ENCODE assay signal across 21 mouse cellular contexts in genomic region chr12:87424516-87424915, GRCm38 (mm10). TPM values are rescaled to one million over a fixed set of nuclear protein-coding genes. Genes with fewer than 3 reads are reported as not detected.
A peak's percentile ranks its signal among the peaks of the same experiment; 100 is the strongest.
DNase-seq lines count a peak whose midpoint lies in the region; ATAC-seq and TF ChIP-seq lines count a peak whose summit lies in the region.
"Had no signal": no experiment of that assay in that cellular context is flagged by ENCODE, and none has a peak within 500 bp of the region (broad histone marks: within the 10 kb centered on the region; RNA-seq: fewer than 3 reads in every experiment).

No protein-coding gene starts in this region.

- H3K27me3 ChIP-seq in hindbrain, embryonic 12.5 days: no peaks in the 10 kb centered on the region
- no peaks in the 10 kb centered on the region for H3K27me3 ChIP-seq in hindbrain, embryonic 16.5 days (replicated peaks; ENCODE audit: control insufficient read depth, insufficient read depth, low read length)
- H3K27me3 ChIP-seq in midbrain, embryonic 13.5 days: no peaks in the 10 kb centered on the region
- H3K27me3 ChIP-seq in midbrain, postnatal 0 days (ENCODE audit: insufficient read depth, low read length): no peaks in the 10 kb centered on the region
- H3K27me3 ChIP-seq: embryonic facial prominence, embryonic 15.5 days; forebrain, embryonic 15.5 days had no signal

- WGBS in hindbrain, embryonic 12.5 days: 32% methylated on average over 3 of the region's 3 CpGs
- 30% methylated on average over 3 of the region's 3 CpGs for WGBS in hindbrain, embryonic 16.5 days
- 17% methylated on average over 3 of the region's 3 CpGs for WGBS in midbrain, embryonic 13.5 days
- WGBS in midbrain, postnatal 0 days: 17% methylated on average over 3 of the region's 3 CpGs

- H3K4me2 ChIP-seq in hindbrain, embryonic 12.5 days (replicated peaks): no peak overlapping the region
- no peak overlapping the region for H3K4me2 ChIP-seq in hindbrain, embryonic 16.5 days (ENCODE audit: low read length)
- H3K4me2 ChIP-seq in midbrain, embryonic 13.5 days (replicated peaks): no peak overlapping the region
- H3K4me2 ChIP-seq in midbrain, postnatal 0 days (ENCODE audit: low read depth, low read length, poor library complexity, severe bottlenecking): no peak overlapping the region
- H3K4me2 ChIP-seq: embryonic facial prominence, embryonic 15.5 days; forebrain, embryonic 15.5 days had no signal

- H3K36me3 ChIP-seq in hindbrain, embryonic 12.5 days: peaks cover 43% of the 10 kb centered on the region
- H3K36me3 ChIP-seq in hindbrain, embryonic 16.5 days (ENCODE audit: control insufficient read depth, insufficient read depth, low read length): peaks cover 26% of the 10 kb centered on the region
- peaks cover 45% of the 10 kb centered on the region for H3K36me3 ChIP-seq in midbrain, embryonic 13.5 days
- peaks cover 29% of the 10 kb centered on the region for H3K36me3 ChIP-seq in midbrain, postnatal 0 days (ENCODE audit: insufficient read depth, low read length)

- no peak for TF ChIP-seq POLR2A in brain, embryonic 14.5 days (IDR thresholded peaks at IDR 0.05; ENCODE audit: borderline replicate concordance, extremely low read depth, insufficient read depth, insufficient read length, poor library complexity, severe bottlenecking)

- no peak for DNase-seq in midbrain, postnatal 0 days (ENCODE audit: low spot score)
- peak; percentile 14 for DNase-seq in brain, embryonic 14.5 days (ENCODE audit: low read depth)
- DNase-seq in left cerebral cortex, postnatal 36 days (ENCODE audit: low spot score in 2 of 2): no peak
- DNase-seq in thymus, postnatal 25 days: no peak
- DNase-seq: adrenal gland, adult 8-10 months; adrenal gland, postnatal 36 days; cerebellum, adult 11 months; cerebellum, adult 8-10 months; cerebellum, postnatal 14 days; embryo, embryonic 11 days; gastrocnemius, postnatal 10 days; heart, adult 18-20 months; heart, postnatal 10 days; heart, postnatal 4 days had no signal

- H3K27ac ChIP-seq in hindbrain, embryonic 12.5 days: peak overlapping the region; percentile 52
- no peak overlapping the region for H3K27ac ChIP-seq in hindbrain, embryonic 16.5 days (ENCODE audit: low read depth, low read length)
- H3K27ac ChIP-seq in midbrain, embryonic 13.5 days: peak overlapping the region; percentile 54
- no peak overlapping the region for H3K27ac ChIP-seq in midbrain, postnatal 0 days (ENCODE audit: low read depth, low read length)
- H3K27ac ChIP-seq: embryonic facial prominence, embryonic 15.5 days; forebrain, embryonic 15.5 days; heart, embryonic 10.5 days had no signal

- no peak for ATAC-seq in hindbrain, embryonic 12.5 days (ENCODE audit: low FRiP score)
- ATAC-seq in hindbrain, embryonic 16.5 days: no peak
- peak; percentile 70 for ATAC-seq in midbrain, embryonic 13.5 days
- no peak for ATAC-seq in midbrain, postnatal 0 days (ENCODE audit: low FRiP score)
- ATAC-seq: forebrain, embryonic 15.5 days had no signal

- no peak for TF ChIP-seq CTCF in midbrain, postnatal 0 days (IDR thresholded peaks at IDR 0.05)
- no peak for TF ChIP-seq CTCF in brain, embryonic 14.5 days (IDR thresholded peaks at IDR 0.05; ENCODE audit: borderline replicate concordance, extremely low read depth, insufficient read depth, insufficient read length)

- H3K4me1 ChIP-seq in hindbrain, embryonic 12.5 days: peaks cover 11% of the 10 kb centered on the region
- peaks cover 1% of the 10 kb centered on the region for H3K4me1 ChIP-seq in hindbrain, embryonic 16.5 days (ENCODE audit: control insufficient read depth, insufficient read depth, low read depth, low read length)
- H3K4me1 ChIP-seq in midbrain, embryonic 13.5 days (replicated peaks): peaks cover 16% of the 10 kb centered on the region
- 0 out of 2 replicates have a peak, but pooled peaks cover 2% of the 10 kb centered on the region for H3K4me1 ChIP-seq in midbrain, postnatal 0 days (ENCODE audit: insufficient read depth, low read length)
- H3K4me1 ChIP-seq: embryonic facial prominence, embryonic 15.5 days; forebrain, embryonic 15.5 days had no signal

- no peak overlapping the region for H3K9ac ChIP-seq in hindbrain, embryonic 12.5 days
- H3K9ac ChIP-seq in hindbrain, embryonic 16.5 days (ENCODE audit: low read depth, low read length): no peak overlapping the region
- no peak overlapping the region for H3K9ac ChIP-seq in midbrain, embryonic 13.5 days (replicated peaks)
- no peak overlapping the region for H3K9ac ChIP-seq in midbrain, postnatal 0 days (replicated peaks; ENCODE audit: low read length, poor library complexity, severe bottlenecking)
- H3K9ac ChIP-seq: embryonic facial prominence, embryonic 15.5 days; forebrain, embryonic 15.5 days had no signal

- H3K4me3 ChIP-seq in hindbrain, embryonic 12.5 days: no peak overlapping the region
- H3K4me3 ChIP-seq in hindbrain, embryonic 16.5 days (ENCODE audit: low read length): no peak overlapping the region
- no peak overlapping the region for H3K4me3 ChIP-seq in midbrain, embryonic 13.5 days (replicated peaks)
- H3K4me3 ChIP-seq in midbrain, postnatal 0 days (ENCODE audit: low read depth, low read length): no peak overlapping the region
- H3K4me3 ChIP-seq: embryonic facial prominence, embryonic 15.5 days; erythroblast, embryonic 14.5 days; forebrain, embryonic 15.5 days; heart, embryonic 10.5 days had no signal

- intact Hi-C loops in left cerebral cortex, postnatal 36 days (cut with DNase I): no loop called here

- H3K9me3 ChIP-seq in hindbrain, embryonic 12.5 days (replicated peaks): no peaks in the 10 kb centered on the region
- H3K9me3 ChIP-seq in hindbrain, embryonic 16.5 days (ENCODE audit: control insufficient read depth, low read length): no peaks in the 10 kb centered on the region
- no peaks in the 10 kb centered on the region for H3K9me3 ChIP-seq in midbrain, embryonic 13.5 days
- no peaks in the 10 kb centered on the region for H3K9me3 ChIP-seq in midbrain, postnatal 0 days (ENCODE audit: low read length)
- H3K9me3 ChIP-seq: embryonic facial prominence, embryonic 15.5 days; forebrain, embryonic 15.5 days; heart, embryonic 10.5 days had no signal

RNA-seq across cellular contexts. Expression of gene Slirp, which starts 19.2 kb away (rescaled TPM):
- polyA plus RNA-seq in hindbrain, embryonic 12.5 days (2016; fragmentation: Nextera tagmentation; extraction: Ambion mirVana): 241 and 269 TPM in 2 replicates
- polyA plus RNA-seq in hindbrain, embryonic 16.5 days (2015; fragmentation: Nextera tagmentation; extraction: Ambion mirVana): 185 and 200 TPM in 2 replicates
- polyA plus RNA-seq in midbrain, embryonic 13.5 days (2015; fragmentation: Nextera tagmentation; extraction: Ambion mirVana): 305 and 312 TPM in 2 replicates
- 38.9 and 58.2 TPM in 2 replicates for total RNA-seq in midbrain, postnatal 0 days (2014; rRNA removed)
- polyA plus RNA-seq in midbrain, postnatal 0 days (2015; fragmentation: Nextera tagmentation; extraction: Ambion mirVana): 181 and 194 TPM in 2 replicates
- polyA plus RNA-seq in brain, embryonic 14.5 days (2012; rRNA removed): 65.2 and 89.2 TPM in 2 replicates
- total RNA-seq in left cerebral cortex, postnatal 36 days (2021): 10 to 100 TPM; 92.2 to 97.3 TPM
- polyA plus RNA-seq: erythroblast, embryonic 14.5 days had no signal

RNA-seq across cellular contexts. Expression of gene Alkbh1, which starts 19.3 kb away (rescaled TPM):
- polyA plus RNA-seq in hindbrain, embryonic 12.5 days (2016; fragmentation: Nextera tagmentation; extraction: Ambion mirVana): 48.1 and 53.9 TPM in 2 replicates
- polyA plus RNA-seq in hindbrain, embryonic 16.5 days (2015; fragmentation: Nextera tagmentation; extraction: Ambion mirVana): 35.4 and 37.1 TPM in 2 replicates
- polyA plus RNA-seq in midbrain, embryonic 13.5 days (2015; fragmentation: Nextera tagmentation; extraction: Ambion mirVana): 45.3 and 50.1 TPM in 2 replicates
- total RNA-seq in midbrain, postnatal 0 days (2014; rRNA removed): 20.3 and 28.7 TPM in 2 replicates
- polyA plus RNA-seq in midbrain, postnatal 0 days (2015; fragmentation: Nextera tagmentation; extraction: Ambion mirVana): 31.5 and 36.8 TPM in 2 replicates
- polyA plus RNA-seq in brain, embryonic 14.5 days (2012; rRNA removed): 30.0 and 32.2 TPM in 2 replicates
- 10 to 100 TPM; 14.6 to 19.0 TPM for total RNA-seq in left cerebral cortex, postnatal 36 days (2021)

RNA-seq across cellular contexts. Expression of gene Sptlc2, which starts 36.4 kb away (rescaled TPM):
- polyA plus RNA-seq in hindbrain, embryonic 12.5 days (2016; fragmentation: Nextera tagmentation; extraction: Ambion mirVana): 72.2 and 77.7 TPM in 2 replicates
- polyA plus RNA-seq in hindbrain, embryonic 16.5 days (2015; fragmentation: Nextera tagmentation; extraction: Ambion mirVana): 64.8 and 68.5 TPM in 2 replicates
- polyA plus RNA-seq in midbrain, embryonic 13.5 days (2015; fragmentation: Nextera tagmentation; extraction: Ambion mirVana): 55.5 and 59.9 TPM in 2 replicates
- 41.5 and 49.8 TPM in 2 replicates for total RNA-seq in midbrain, postnatal 0 days (2014; rRNA removed)
- 86.6 and 99.6 TPM in 2 replicates for polyA plus RNA-seq in midbrain, postnatal 0 days (2015; fragmentation: Nextera tagmentation; extraction: Ambion mirVana)
- polyA plus RNA-seq in brain, embryonic 14.5 days (2012; rRNA removed): 24.6 and 31.0 TPM in 2 replicates
- 10 to 100 TPM; 33.7 to 34.1 TPM for total RNA-seq in left cerebral cortex, postnatal 36 days (2021)

RNA-seq across cellular contexts. Expression of gene Snw1, which starts 47.6 kb away (rescaled TPM):
- 132 and 134 TPM in 2 replicates for polyA plus RNA-seq in hindbrain, embryonic 12.5 days (2016; fragmentation: Nextera tagmentation; extraction: Ambion mirVana)
- polyA plus RNA-seq in hindbrain, embryonic 16.5 days (2015; fragmentation: Nextera tagmentation; extraction: Ambion mirVana): 92.7 and 99.0 TPM in 2 replicates
- 132 and 135 TPM in 2 replicates for polyA plus RNA-seq in midbrain, embryonic 13.5 days (2015; fragmentation: Nextera tagmentation; extraction: Ambion mirVana)
- 36.0 and 37.8 TPM in 2 replicates for total RNA-seq in midbrain, postnatal 0 days (2014; rRNA removed)
- 82.7 and 87.9 TPM in 2 replicates for polyA plus RNA-seq in midbrain, postnatal 0 days (2015; fragmentation: Nextera tagmentation; extraction: Ambion mirVana)
- 41.8 and 45.4 TPM in 2 replicates for polyA plus RNA-seq in brain, embryonic 14.5 days (2012; rRNA removed)
- total RNA-seq in left cerebral cortex, postnatal 36 days (2021): 10 to 100 TPM; 64.7 to 73.8 TPM

Comparison
In these comparisons a context has a peak if more than half of its experiments do, and no peak if none do; other contexts are left out.
1. H3K27ac ChIP-seq: peak in hindbrain, embryonic 12.5 days (single experiment) and midbrain, embryonic 13.5 days (single experiment); none in hindbrain, embryonic 16.5 days (single experiment) and midbrain, postnatal 0 days (single experiment).